Mouse (Mus musculus): ENCODE measurements around the gene Ptprn2. TPM values are rescaled to one million over a fixed set of nuclear protein-coding genes. Genes with fewer than 3 reads are reported as not detected.

Ptprn2 gene
- polyA plus RNA-seq, 1 experiment from 2014 or later = 10.4 TPM

GRCm38 (mm10) chr12:117058975-117059374 is 573.5 kb downstream of the Ptprn2 start:
- Histone ChIP-seq H3K27me3 (peaks cover 33% of the 10 kb centered on the region; the same call in 1 of the 2 replicates), H3K4me1 (peaks cover 13% of the 10 kb centered on the region), H3K9me3 (no peaks in the 10 kb centered on the region), H3K4me3 (no peak overlapping the region), H3K4me2 (replicated peaks) (no peak overlapping the region), H3K27ac (replicated peaks) (no peak overlapping the region), H3K9ac (replicated peaks) (no peak overlapping the region), H3K36me3 (no peaks in the 10 kb centered on the region)
- 84% methylated on average over 7 of the region's 7 CpGs for WGBS
- ATAC-seq (replicated peaks) = no peak

GRCm38 (mm10) chr12:117077664-117078063 is 592.1 kb downstream of the Ptprn2 start:
- H3K27me3 ChIP-seq = no peaks in the 10 kb centered on the region
- no peak overlapping the region for H3K9ac ChIP-seq (replicated peaks)
- H3K9me3 ChIP-seq = no peaks in the 10 kb centered on the region
- no peaks in the 10 kb centered on the region for H3K36me3 ChIP-seq
- H3K27ac ChIP-seq (replicated peaks) = no peak overlapping the region
- no peak for ATAC-seq (replicated peaks)
- H3K4me2 ChIP-seq (replicated peaks) = no peak overlapping the region
- 84% methylated on average over 7 of the region's 7 CpGs for WGBS
- H3K4me1 ChIP-seq = no peaks in the 10 kb centered on the region
- no peak overlapping the region for H3K4me3 ChIP-seq

DNA sequence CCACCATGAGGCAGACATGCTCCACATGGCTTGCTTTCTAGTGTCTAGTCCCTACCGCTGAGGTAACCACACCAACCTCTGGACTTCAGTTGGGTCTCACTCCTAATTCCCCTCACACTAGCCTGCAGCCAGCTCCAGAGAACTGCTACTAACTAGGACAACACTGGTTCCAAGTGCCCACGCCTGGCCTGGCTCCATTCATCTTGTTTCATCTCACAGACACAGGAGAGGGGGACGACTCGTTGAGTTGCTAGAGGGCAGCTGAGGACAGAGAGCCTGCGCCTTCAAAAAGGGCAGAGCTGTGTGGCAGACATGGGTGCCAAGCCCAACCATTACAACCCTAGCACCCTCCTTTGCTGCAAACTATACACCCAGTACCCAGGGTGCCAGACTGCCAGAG is 593.4 kb downstream of the Ptprn2 start:
- WGBS = 87% methylated on average over 5 of the region's 5 CpGs
- no peak overlapping the region for H3K9ac ChIP-seq (replicated peaks)

GRCm38 (mm10) chr12:117079724-117080123 is 594.2 kb downstream of the Ptprn2 start:
- no peak overlapping the region for H3K27ac ChIP-seq (replicated peaks)
- peaks cover 12% of the 10 kb centered on the region for H3K4me1 ChIP-seq
- H3K4me3 ChIP-seq = no peak overlapping the region
- 50% methylated on average over 2 of the region's 2 CpGs for whole genome bisulfite sequencing
- H3K27me3 ChIP-seq = no peaks in the 10 kb centered on the region
- H3K36me3 ChIP-seq = no peaks in the 10 kb centered on the region
- H3K4me2 ChIP-seq (replicated peaks) = no peak overlapping the region
- ATAC-seq (replicated peaks) = no peak
- no peaks in the 10 kb centered on the region for H3K9me3 ChIP-seq
- no peak overlapping the region for H3K9ac ChIP-seq (replicated peaks)

More for the DNA sequence above, 593.4 kb downstream of the Ptprn2 start:
- no peak overlapping the region for H3K4me3 ChIP-seq
- no peak overlapping the region for H3K4me2 ChIP-seq (replicated peaks)
- H3K27me3 ChIP-seq = no peaks in the 10 kb centered on the region
- peaks cover 4% of the 10 kb centered on the region for H3K4me1 ChIP-seq
- H3K27ac ChIP-seq (replicated peaks) = no peak overlapping the region
- no peaks in the 10 kb centered on the region for H3K36me3 ChIP-seq
- H3K9me3 ChIP-seq = no peaks in the 10 kb centered on the region
- no peak for ATAC-seq (replicated peaks)

DNA sequence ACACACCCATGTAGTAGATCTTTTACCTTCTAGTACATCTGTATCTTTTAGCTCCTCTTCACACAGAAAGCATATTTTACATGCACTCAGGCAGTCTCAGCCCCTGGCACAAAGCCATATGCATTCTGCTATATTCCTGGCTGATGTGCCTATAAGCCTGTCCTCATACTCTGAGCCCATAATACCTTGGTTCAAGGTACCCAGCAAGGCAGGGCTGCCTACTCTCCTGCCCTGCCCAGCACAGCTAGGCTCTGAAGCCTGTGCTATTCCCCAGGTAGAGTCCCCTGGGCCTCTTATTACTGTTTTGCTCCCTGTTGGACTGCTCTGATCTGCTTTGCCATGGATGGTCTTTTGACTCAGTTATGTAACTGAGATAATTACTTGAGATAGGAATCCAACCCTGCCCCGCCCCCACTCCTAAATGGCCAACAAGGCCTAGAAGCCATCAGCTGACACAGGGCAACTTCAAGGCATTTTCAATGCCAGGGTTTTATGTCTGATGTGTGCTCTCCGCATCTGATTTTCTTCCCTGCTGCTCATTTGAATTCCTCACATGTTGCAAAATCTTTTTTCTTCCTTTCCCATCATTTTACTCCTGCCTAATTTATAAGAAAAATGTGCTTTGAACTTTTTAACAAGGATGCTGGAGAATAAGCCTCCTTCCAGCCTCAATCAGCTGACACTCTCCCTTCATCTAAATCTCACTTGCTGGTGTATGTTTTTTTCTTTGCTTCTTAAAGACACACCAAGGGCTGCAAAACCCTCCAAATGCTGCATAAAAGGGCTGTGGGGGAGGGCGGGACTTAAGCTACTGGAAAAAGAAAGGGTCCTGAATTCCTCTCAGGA is 598.6 kb downstream of the Ptprn2 start:
- H3K27me3 ChIP-seq = no peaks in the 10 kb centered on the region
- H3K4me2 ChIP-seq (replicated peaks) = no peak overlapping the region
- no peak overlapping the region for H3K4me3 ChIP-seq
- no peaks in the 10 kb centered on the region for H3K36me3 ChIP-seq
- 29% methylated on average over 3 of the region's 3 CpGs for WGBS
- ATAC-seq (replicated peaks) = peak; percentile 46
- H3K9ac ChIP-seq (replicated peaks) = no peak overlapping the region
- peak overlapping the region; percentile 16; the same call in 1 of the 2 replicates for H3K27ac ChIP-seq (replicated peaks)
- H3K9me3 ChIP-seq = no peaks in the 10 kb centered on the region
- H3K4me1 ChIP-seq = peaks cover 25% of the 10 kb centered on the region

DNA sequence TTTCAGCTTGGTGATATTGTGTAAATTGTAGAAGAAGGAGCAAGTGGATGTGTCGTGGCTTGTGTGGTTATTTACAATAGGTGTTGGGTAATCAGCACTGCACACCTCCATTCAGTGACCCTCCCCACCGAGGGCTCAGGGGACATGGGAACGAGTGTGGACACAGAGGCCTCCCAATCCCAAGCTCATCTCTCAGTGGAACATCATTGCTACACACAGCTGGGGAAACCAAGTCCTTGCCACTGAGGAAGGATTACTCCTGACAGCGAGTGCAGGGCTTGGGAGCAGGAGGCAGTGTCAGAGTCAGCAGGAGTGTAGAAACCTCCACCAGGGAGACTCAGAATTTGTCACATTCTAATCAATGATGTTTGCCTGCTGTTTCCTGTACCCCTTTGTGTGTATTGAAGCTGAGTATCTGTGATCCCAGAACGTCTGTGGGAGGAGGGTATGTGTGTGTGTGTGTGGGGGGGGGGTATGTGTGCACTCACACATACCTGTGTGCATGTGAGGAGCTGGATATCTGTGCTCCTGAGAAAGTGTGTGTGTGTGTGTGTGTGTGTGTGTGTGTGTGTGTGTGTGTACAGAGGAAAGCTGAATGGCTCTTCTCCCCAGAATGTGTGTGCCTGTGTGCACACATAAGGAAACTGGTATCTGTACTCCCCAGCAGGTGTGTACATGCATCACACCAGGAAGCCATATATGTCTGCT is 599.3 kb downstream of the Ptprn2 start:
- Histone ChIP-seq H3K27me3 (no peaks in the 10 kb centered on the region), H3K4me3 (no peak overlapping the region), H3K4me2 (replicated peaks) (no peak overlapping the region), H3K27ac (replicated peaks) (peak overlapping the region; percentile 16; the same call in 1 of the 2 replicates), H3K36me3 (no peaks in the 10 kb centered on the region), H3K4me1 (peaks cover 25% of the 10 kb centered on the region), H3K9ac (replicated peaks) (no peak overlapping the region), H3K9me3 (no peaks in the 10 kb centered on the region)
- 10% methylated on average over 5 of the region's 5 CpGs for WGBS
- ATAC-seq (replicated peaks) = no peak

DNA sequence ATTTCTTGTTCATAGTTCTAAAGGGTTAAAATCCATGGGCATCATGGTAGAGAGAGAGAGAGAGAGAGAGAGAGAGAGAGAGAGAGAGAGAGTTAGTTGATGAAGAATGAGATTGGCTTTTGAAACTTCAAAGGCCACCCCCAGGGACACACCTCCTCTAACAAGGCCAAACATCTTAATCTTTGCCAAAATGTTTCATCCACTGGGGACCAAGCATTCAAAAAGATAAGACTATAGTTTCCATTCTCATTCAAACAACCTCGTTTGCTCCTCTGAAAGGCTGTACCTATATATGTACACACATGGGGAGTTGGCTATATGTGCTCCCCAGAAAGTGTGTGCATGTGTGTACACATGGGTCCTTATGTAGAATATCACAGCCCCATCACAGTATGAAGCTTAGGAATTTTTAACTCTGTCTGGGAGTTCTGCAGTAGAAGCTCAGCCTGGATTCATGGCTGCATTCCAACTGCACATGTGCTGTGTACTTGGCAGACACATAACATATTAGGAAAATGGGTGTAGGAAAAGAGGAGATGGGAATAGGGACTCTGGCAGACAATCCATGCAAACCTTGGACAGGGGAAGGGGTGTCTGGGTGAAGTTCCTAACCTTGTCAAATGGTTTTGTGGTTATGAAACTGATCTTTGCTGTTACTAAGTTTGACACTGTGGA is 600.3 kb downstream of the Ptprn2 start:
- no peak overlapping the region for H3K9ac ChIP-seq (replicated peaks)
- peaks cover 25% of the 10 kb centered on the region for H3K4me1 ChIP-seq
- no peaks in the 10 kb centered on the region for H3K27me3 ChIP-seq
- no peak overlapping the region for H3K4me3 ChIP-seq
- H3K36me3 ChIP-seq = no peaks in the 10 kb centered on the region
- 36% methylated on average over 1 of the region's 1 CpGs for WGBS
- H3K9me3 ChIP-seq = no peaks in the 10 kb centered on the region
- ATAC-seq (replicated peaks) = peak; percentile 75
- no peak overlapping the region for H3K4me2 ChIP-seq (replicated peaks)
- H3K27ac ChIP-seq (replicated peaks) = no peak overlapping the region

- no peaks in the 10 kb centered on the region for H3K4me1 ChIP-seq
- H3K4me2 ChIP-seq (replicated peaks) = no peak overlapping the region
- no peak overlapping the region for H3K4me3 ChIP-seq
- 94% methylated on average over 4 of the region's 4 CpGs for WGBS
- no peaks in the 10 kb centered on the region for H3K27me3 ChIP-seq
- H3K9me3 ChIP-seq = no peaks in the 10 kb centered on the region
- H3K36me3 ChIP-seq = no peaks in the 10 kb centered on the region
- no peak for ATAC-seq (replicated peaks)
- H3K9ac ChIP-seq (replicated peaks) = no peak overlapping the region
- H3K27ac ChIP-seq (replicated peaks) = no peak overlapping the region
Observed at GRCm38 (mm10) chr12:117092345-117093107, 607.0 kb downstream of the Ptprn2 start.

- ATAC-seq (replicated peaks) = no peak
Observed at GRCm38 (mm10) chr12:117095941-117096340, 610.4 kb downstream of the Ptprn2 start.

DNA sequence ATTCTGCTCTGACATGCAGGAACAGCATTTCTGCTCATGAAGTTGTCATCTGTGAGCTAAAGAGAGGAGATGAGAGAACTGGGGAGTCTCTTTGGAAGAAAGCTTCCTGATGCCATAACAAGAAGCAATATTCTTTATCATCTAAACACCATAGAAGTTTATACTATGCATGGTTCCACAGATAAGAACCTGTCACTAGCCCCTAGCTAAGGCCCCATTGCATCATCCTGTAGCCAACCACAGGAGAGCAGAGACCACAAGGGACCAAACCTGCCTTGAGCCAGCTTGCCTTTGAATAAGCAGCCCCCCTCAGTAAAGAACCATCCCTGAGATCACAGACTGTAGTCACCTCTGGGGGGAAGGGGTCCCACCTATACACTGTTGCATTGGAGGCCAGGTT is 612.8 kb downstream of the Ptprn2 start:
- Histone ChIP-seq H3K36me3 (no peaks in the 10 kb centered on the region), H3K27me3 (no peaks in the 10 kb centered on the region), H3K4me2 (replicated peaks) (no peak overlapping the region), H3K4me1 (peaks cover 4% of the 10 kb centered on the region; the same call in 1 of the 2 replicates), H3K9ac (replicated peaks) (no peak overlapping the region), H3K9me3 (no peaks in the 10 kb centered on the region), H3K27ac (replicated peaks) (no peak overlapping the region), H3K4me3 (no peak overlapping the region)
- ATAC-seq (replicated peaks) = no peak

More at GRCm38 (mm10) chr12:117095941-117096340, 610.4 kb downstream of the Ptprn2 start:
- H3K4me1 ChIP-seq = peaks cover 4% of the 10 kb centered on the region; the same call in 1 of the 2 replicates
- no peak overlapping the region for H3K9ac ChIP-seq (replicated peaks)
- no peaks in the 10 kb centered on the region for H3K27me3 ChIP-seq
- H3K36me3 ChIP-seq = no peaks in the 10 kb centered on the region
- no peak overlapping the region for H3K4me3 ChIP-seq
- H3K4me2 ChIP-seq (replicated peaks) = no peak overlapping the region
- H3K27ac ChIP-seq (replicated peaks) = no peak overlapping the region
- H3K9me3 ChIP-seq = no peaks in the 10 kb centered on the region
- WGBS = 75% methylated on average over 6 of the region's 6 CpGs

DNA sequence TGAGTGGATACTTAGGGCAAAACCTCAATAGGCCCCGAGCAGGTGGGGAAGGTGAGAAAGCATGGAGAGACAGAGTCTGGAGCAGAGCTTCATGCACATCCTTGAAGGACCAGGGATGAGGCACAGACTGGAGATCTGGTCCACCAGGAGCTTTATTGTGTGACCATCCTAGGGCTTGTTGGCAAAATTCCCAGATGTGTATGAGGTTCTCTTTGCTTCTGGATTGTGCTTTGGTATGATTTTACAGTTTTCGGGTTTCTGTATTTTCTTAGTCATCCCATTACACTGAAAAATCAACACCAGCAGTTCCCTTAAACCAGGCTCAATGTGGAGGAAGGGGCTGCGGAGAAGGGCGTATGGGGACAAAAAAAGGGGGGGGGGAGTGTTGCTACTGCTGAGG is 621.2 kb downstream of the Ptprn2 start:
- Histone ChIP-seq H3K4me2 (replicated peaks) (peak overlapping the region; percentile 36), H3K4me3 (no peak overlapping the region), H3K27ac (replicated peaks) (peak overlapping the region; percentile 50), H3K4me1 (peaks cover 19% of the 10 kb centered on the region), H3K9ac (replicated peaks) (no peak overlapping the region), H3K27me3 (peaks cover 10% of the 10 kb centered on the region; the same call in 1 of the 2 replicates), H3K9me3 (no peaks in the 10 kb centered on the region), H3K36me3 (no peaks in the 10 kb centered on the region)
- WGBS = 21% methylated on average over 4 of the region's 4 CpGs
- ATAC-seq (replicated peaks) = peak; percentile 5; the same call in 1 of the 2 replicates
